Mouse (Mus musculus) hindbrain, embryonic 12.5 days (tissue): ENCODE data around the gene Oas1e. TPM values are rescaled to one million over a fixed set of nuclear protein-coding genes. Genes with fewer than 3 reads are reported as not detected.
A peak's percentile ranks its signal among the peaks of the same experiment; 100 is the strongest.
"Not testable (repeated sequence)": the region's sequence is repeated elsewhere in the genome, so short reads cannot be mapped to it uniquely, and the experiment has no call there.

Experiments used
- ATAC-seq: fragments of 200-750 bp; cut with Nextera tagmentation; 2 replicates; pipeline ENCODE4 v1.8.0; 2017; ENCODE audit warnings: moderate TSS enrichment; ENCODE audit not compliant: low FRiP score
- H3K27ac ChIP-seq: fragments of 300-500 bp; sonication (generic); 2 replicates; pipeline ENCODE4 v1.5.1; 2016; ENCODE audit warnings: mild to moderate bottlenecking
- H3K27me3 ChIP-seq: fragments of 300-500 bp; sonication (generic); 2 replicates; pipeline ENCODE4 v1.6.1; 2016; ENCODE audit warnings: mild to moderate bottlenecking
- H3K36me3 ChIP-seq: fragments of 300-500 bp; sonication (generic); 2 replicates; pipeline ENCODE4 v1.6.1; 2016; ENCODE audit warnings: mild to moderate bottlenecking
- H3K4me1 ChIP-seq: fragments of 300-500 bp; sonication (generic); 2 replicates; pipeline ENCODE4 v1.6.1; 2016
- H3K4me2 ChIP-seq: fragments of 300-500 bp; sonication (generic); replicated peaks from 2 replicates; pipeline ENCODE4 v1.6.1; 2016; ENCODE audit warnings: mild to moderate bottlenecking
- H3K4me3 ChIP-seq: fragments of 300-500 bp; sonication (generic); 2 replicates; pipeline ENCODE4 v1.5.1; 2016; ENCODE audit warnings: mild to moderate bottlenecking
- H3K9ac ChIP-seq: fragments of 300-500 bp; sonication (generic); 2 replicates; pipeline ENCODE4 v1.6.1; 2016; ENCODE audit warnings: mild to moderate bottlenecking, moderate library complexity
- H3K9me3 ChIP-seq: fragments of 300-500 bp; sonication (generic); replicated peaks from 2 replicates; pipeline ENCODE4 v1.6.1; 2016; ENCODE audit warnings: mild to moderate bottlenecking
- WGBS: fragments of 180-500 bp; shearing (Covaris S2); methylation state at CpG from one replicate; pipeline ENCODE4 v1.1.7; 2016; 5-methylcytosine and 5-hydroxymethylcytosine counted together
- polyA plus RNA-seq: library from polyadenylated mRNA; unstranded; fragments of >200 nt; fragmentation: Nextera tagmentation; extraction: Ambion mirVana; gene quantifications from 2 replicates; pipeline ENCODE4 v1.2.1, GENCODE M21; 2016

Oas1e gene
- 0.26 and 0.36 TPM in 2 replicates for polyA plus RNA-seq

- H3K4me2 ChIP-seq, H3K9me3 ChIP-seq, H3K36me3 ChIP-seq, H3K4me3 ChIP-seq, H3K27me3 ChIP-seq, H3K4me1 ChIP-seq, H3K27ac ChIP-seq, ATAC-seq, H3K9ac ChIP-seq: not testable (repeated sequence)
- WGBS, result 61% methylated on average over 9 of the region's 9 CpGs
Observed at GRCm38 (mm10) chr5:120795480-120796034, at the start of gene Oas1e. TSS of gene Oas1e (minus strand) at chr5:120795530.

- H3K4me2 ChIP-seq, result no peak overlapping the region
- WGBS, result 79% methylated on average over 3 of the region's 3 CpGs
- H3K9me3 ChIP-seq, result no peaks in the 10 kb centered on the region
- H3K27me3 ChIP-seq, result peaks cover 1% of the 10 kb centered on the region; the same call in 1 of the 2 replicates
- H3K27ac ChIP-seq, result no peak overlapping the region
- H3K4me1 ChIP-seq, result no peaks in the 10 kb centered on the region
- ATAC-seq, result no peak
- no peaks in the 10 kb centered on the region for H3K36me3 ChIP-seq
- H3K4me3 ChIP-seq, result no peak overlapping the region
- no peak overlapping the region for H3K9ac ChIP-seq
Observed at GRCm38 (mm10) chr5:120844713-120845112, 49.4 kb upstream of the Oas1e start.

GRCm38 (mm10) chr5:120836731-120837585, 41.6 kb upstream of the Oas1e start:
- 11% methylated on average over 8 of the region's 8 CpGs for WGBS
- H3K9me3 ChIP-seq, result no peaks in the 10 kb centered on the region
- ATAC-seq, result no peak

GRCm38 (mm10) chr5:120833335-120834280, 38.3 kb upstream of the Oas1e start:
- H3K27me3 ChIP-seq, result peaks cover 23% of the 10 kb centered on the region; the same call in 1 of the 2 replicates
- WGBS, result 17% methylated on average over 17 of the region's 17 CpGs

More at GRCm38 (mm10) chr5:120836731-120837585, 41.6 kb upstream of the Oas1e start:
- no peak overlapping the region for H3K4me3 ChIP-seq
- peaks cover 23% of the 10 kb centered on the region; the same call in 1 of the 2 replicates for H3K27me3 ChIP-seq
- no peak overlapping the region for H3K4me2 ChIP-seq
- no peaks in the 10 kb centered on the region for H3K36me3 ChIP-seq
- peaks cover 8% of the 10 kb centered on the region; the same call in 1 of the 2 replicates for H3K4me1 ChIP-seq
- no peak overlapping the region for H3K9ac ChIP-seq
- no peak overlapping the region for H3K27ac ChIP-seq

GRCm38 (mm10) chr5:120831031-120831430, 35.7 kb upstream of the Oas1e start:
- Histone ChIP-seq H3K36me3 (no peaks in the 10 kb centered on the region), H3K27ac (no peak overlapping the region), H3K9ac (no peak overlapping the region), H3K4me3 (no peak overlapping the region), H3K27me3 (peaks cover 13% of the 10 kb centered on the region; the same call in 1 of the 2 replicates), H3K4me2 (no peak overlapping the region), H3K4me1 (peaks cover 8% of the 10 kb centered on the region; the same call in 1 of the 2 replicates), H3K9me3 (no peaks in the 10 kb centered on the region)
- WGBS, result 83% methylated on average over 4 of the region's 4 CpGs
- no peak for ATAC-seq

More at GRCm38 (mm10) chr5:120833335-120834280, 38.3 kb upstream of the Oas1e start:
- no peak overlapping the region for H3K9ac ChIP-seq
- no peaks in the 10 kb centered on the region for H3K36me3 ChIP-seq
- ATAC-seq, result no peak
- H3K27ac ChIP-seq, result no peak overlapping the region
- peaks cover 8% of the 10 kb centered on the region; the same call in 1 of the 2 replicates for H3K4me1 ChIP-seq
- peak overlapping the region; percentile 17; the same call in 1 of the 2 replicates for H3K4me2 ChIP-seq
- H3K9me3 ChIP-seq, result no peaks in the 10 kb centered on the region
- no peak overlapping the region for H3K4me3 ChIP-seq

- no peak for ATAC-seq
- no peak overlapping the region for H3K4me2 ChIP-seq
- H3K9me3 ChIP-seq, result peaks cover 16% of the 10 kb centered on the region
- no peak overlapping the region for H3K4me3 ChIP-seq
- H3K27ac ChIP-seq, result no peak overlapping the region
- H3K36me3 ChIP-seq, result no peaks in the 10 kb centered on the region
- H3K4me1 ChIP-seq, result no peaks in the 10 kb centered on the region
- H3K9ac ChIP-seq, result no peak overlapping the region
- H3K27me3 ChIP-seq, result no peaks in the 10 kb centered on the region
Observed at GRCm38 (mm10) chr5:120818999-120819398, 23.7 kb upstream of the Oas1e start.

GRCm38 (mm10) chr5:120815949-120816348, 20.6 kb upstream of the Oas1e start:
- Histone ChIP-seq H3K9ac (no peak overlapping the region), H3K27ac (no peak overlapping the region), H3K9me3 (peaks cover 16% of the 10 kb centered on the region), H3K4me1 (peaks cover 10% of the 10 kb centered on the region), H3K36me3 (no peaks in the 10 kb centered on the region), H3K27me3 (no peaks in the 10 kb centered on the region), H3K4me3 (no peak overlapping the region), H3K4me2 (no peak overlapping the region)
- WGBS, result 63% methylated on average over 3 of the region's 3 CpGs
- ATAC-seq, result no peak

GRCm38 (mm10) chr5:120813023-120813422, 17.7 kb upstream of the Oas1e start:
- Histone ChIP-seq H3K4me2 (peak overlapping the region; percentile 51), H3K9me3 (no peaks in the 10 kb centered on the region), H3K4me1 (peaks cover 10% of the 10 kb centered on the region), H3K36me3 (no peaks in the 10 kb centered on the region), H3K27me3 (no peaks in the 10 kb centered on the region), H3K9ac (no peak overlapping the region), H3K4me3 (peak overlapping the region; percentile 24; the same call in 1 of the 2 replicates), H3K27ac (no peak overlapping the region)
- ATAC-seq, result no peak
- WGBS, result 78% methylated on average over 6 of the region's 6 CpGs

GRCm38 (mm10) chr5:120811951-120812819, 16.9 kb upstream of the Oas1e start, which contains the start of gene Oas1c:
TSS of gene Oas1c (minus strand) at chr5:120812514.
- 5% methylated on average over 18 of the region's 18 CpGs for WGBS
- no peaks in the 10 kb centered on the region for H3K27me3 ChIP-seq
- H3K36me3 ChIP-seq, result no peaks in the 10 kb centered on the region
- peak within 1 kb of the TSS; percentile 47 for H3K9ac ChIP-seq
- H3K27ac ChIP-seq, result peak within 1 kb of the TSS; percentile 65
- H3K4me2 ChIP-seq, result peak within 1 kb of the TSS; percentile 51
- peak; percentile 71; the same call in 1 of the 2 replicates for ATAC-seq
- peak within 1 kb of the TSS; percentile 24 for H3K4me3 ChIP-seq
- peaks cover 10% of the 10 kb centered on the region for H3K4me1 ChIP-seq
- H3K9me3 ChIP-seq, result no peaks in the 10 kb centered on the region

- no peak overlapping the region for H3K27ac ChIP-seq
- H3K4me3 ChIP-seq, result no peak overlapping the region
- no peak for ATAC-seq
- H3K9ac ChIP-seq, result no peak overlapping the region
- no peaks in the 10 kb centered on the region for H3K36me3 ChIP-seq
- no peak overlapping the region for H3K4me2 ChIP-seq
- WGBS, result 41% methylated on average over 6 of the region's 6 CpGs
- H3K4me1 ChIP-seq, result peaks cover 10% of the 10 kb centered on the region
- peaks cover 5% of the 10 kb centered on the region; the same call in 1 of the 2 replicates for H3K9me3 ChIP-seq
- H3K27me3 ChIP-seq, result no peaks in the 10 kb centered on the region
Observed at GRCm38 (mm10) chr5:120809171-120809570, 13.8 kb upstream of the Oas1e start.

GRCm38 (mm10) chr5:120806458-120806857, 11.1 kb upstream of the Oas1e start:
- Histone ChIP-seq H3K9me3 (peaks cover 9% of the 10 kb centered on the region; the same call in 1 of the 2 replicates), H3K9ac (no peak overlapping the region), H3K27ac (no peak overlapping the region), H3K4me1 (no peaks in the 10 kb centered on the region), H3K4me2 (no peak overlapping the region), H3K27me3 (no peaks in the 10 kb centered on the region), H3K4me3 (no peak overlapping the region), H3K36me3 (no peaks in the 10 kb centered on the region)
- 89% methylated on average over 1 of the region's 1 CpGs for WGBS
- no peak for ATAC-seq
